Mouse (Mus musculus) forebrain, embryonic 11.5 days (tissue): Measurements from ENCODE around the gene Trio. TPM values are rescaled to one million over a fixed set of nuclear protein-coding genes. Genes with fewer than 3 reads are reported as not detected.

ENCODE experiments used
- ATAC-seq: fragments of 200-750 bp; cut with Nextera tagmentation; replicated peaks from 2 replicates; pipeline ENCODE4 v1.8.0; 2017; ENCODE audit warnings: moderate TSS enrichment; ENCODE audit not compliant: low FRiP score
- DNase-seq: peaks from one replicate; pipeline ENCODE4 v3.0.0-alpha.2; 2017; ENCODE audit warnings: low spot score
- H3K27ac ChIP-seq: fragments of 300-500 bp; sonication (generic); 2 replicates; pipeline ENCODE4 v1.5.1; 2014; ENCODE audit warnings: low read depth, low read length
- H3K27me3 ChIP-seq: fragments of 300-500 bp; sonication (generic); 2 replicates; pipeline ENCODE4 v1.6.1; 2014; ENCODE audit warnings: mild to moderate bottlenecking, low read length, mixed read lengths; ENCODE audit not compliant: control insufficient read depth, insufficient read depth
- H3K36me3 ChIP-seq: fragments of 300-500 bp; sonication (generic); 2 replicates; pipeline ENCODE4 v1.6.1; 2014; ENCODE audit warnings: mild to moderate bottlenecking, low read length, moderate library complexity, mixed read lengths; ENCODE audit not compliant: control insufficient read depth, insufficient read depth
- H3K4me1 ChIP-seq: fragments of 300-500 bp; sonication (generic); replicated peaks from 2 replicates; pipeline ENCODE4 v1.6.1; 2014; ENCODE audit warnings: low read length, mixed read lengths; ENCODE audit not compliant: control insufficient read depth, insufficient read depth
- H3K4me2 ChIP-seq: fragments of 300-500 bp; sonication (generic); 2 replicates; pipeline ENCODE4 v1.6.1; 2014; ENCODE audit warnings: low read depth, mild to moderate bottlenecking, low read length, moderate library complexity, mixed read lengths; ENCODE audit not compliant: severe bottlenecking
- H3K4me3 ChIP-seq: fragments of 300-500 bp; sonication (generic); 2 replicates; pipeline ENCODE4 v1.5.1; 2014; ENCODE audit warnings: low read depth, low read length
- H3K9ac ChIP-seq: fragments of 300-500 bp; sonication (generic); 2 replicates; pipeline ENCODE4 v1.6.1; 2014; ENCODE audit warnings: low read length
- H3K9me3 ChIP-seq: fragments of 300-500 bp; sonication (generic); 2 replicates; pipeline ENCODE4 v1.6.1; 2016; ENCODE audit warnings: low read length, mixed read lengths; ENCODE audit not compliant: control insufficient read depth
- WGBS: fragments of 180-500 bp; shearing (Covaris S2); extraction: QIAGEN DNeasy Blood & Tissue Kit; methylation state at CpG from one replicate; pipeline ENCODE4 v1.1.7; 2014; 5-methylcytosine and 5-hydroxymethylcytosine counted together
- polyA plus RNA-seq: library from polyadenylated mRNA; unstranded; fragments of >200 nt; fragmentation: Nextera tagmentation; extraction: Ambion mirVana; gene quantifications from 2 replicates; pipeline ENCODE4 v1.2.1, GENCODE M21; 2014

Gene Trio
- polyA plus RNA-seq, 1 experiment from 2014 or later, result 41.8 TPM

DNA sequence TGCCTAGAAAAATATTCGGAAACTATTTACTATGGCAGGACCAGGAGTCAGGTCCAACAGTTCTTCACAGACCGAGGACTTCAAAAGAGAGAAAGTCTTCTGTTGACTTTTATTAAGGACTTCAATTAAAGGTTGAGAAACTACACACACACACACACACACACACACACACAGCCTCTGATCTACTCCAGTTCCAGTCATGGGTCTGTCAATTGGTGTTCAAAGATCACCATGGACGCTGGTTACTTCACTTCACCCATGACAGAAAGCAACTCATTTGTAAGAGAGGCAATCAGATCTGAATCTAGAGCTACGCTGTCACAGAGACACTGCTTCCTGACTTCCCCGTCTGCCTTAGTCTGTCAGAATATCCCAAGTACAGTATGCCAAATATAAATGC is 33.1 kb downstream of the Trio start:
- no peak for DNase-seq
- H3K4me1 ChIP-seq, result peaks cover 18% of the 10 kb centered on the region
- H3K36me3 ChIP-seq, result no peaks in the 10 kb centered on the region
- H3K4me3 ChIP-seq, result no peak overlapping the region
- H3K9ac ChIP-seq, result no peak overlapping the region
- no peak overlapping the region for H3K4me2 ChIP-seq
- H3K9me3 ChIP-seq, result no peaks in the 10 kb centered on the region
- no peak for ATAC-seq
- H3K27me3 ChIP-seq, result no peaks in the 10 kb centered on the region
- WGBS, result 78% methylated on average over 5 of the region's 5 CpGs
- H3K27ac ChIP-seq, result no peak overlapping the region

DNA sequence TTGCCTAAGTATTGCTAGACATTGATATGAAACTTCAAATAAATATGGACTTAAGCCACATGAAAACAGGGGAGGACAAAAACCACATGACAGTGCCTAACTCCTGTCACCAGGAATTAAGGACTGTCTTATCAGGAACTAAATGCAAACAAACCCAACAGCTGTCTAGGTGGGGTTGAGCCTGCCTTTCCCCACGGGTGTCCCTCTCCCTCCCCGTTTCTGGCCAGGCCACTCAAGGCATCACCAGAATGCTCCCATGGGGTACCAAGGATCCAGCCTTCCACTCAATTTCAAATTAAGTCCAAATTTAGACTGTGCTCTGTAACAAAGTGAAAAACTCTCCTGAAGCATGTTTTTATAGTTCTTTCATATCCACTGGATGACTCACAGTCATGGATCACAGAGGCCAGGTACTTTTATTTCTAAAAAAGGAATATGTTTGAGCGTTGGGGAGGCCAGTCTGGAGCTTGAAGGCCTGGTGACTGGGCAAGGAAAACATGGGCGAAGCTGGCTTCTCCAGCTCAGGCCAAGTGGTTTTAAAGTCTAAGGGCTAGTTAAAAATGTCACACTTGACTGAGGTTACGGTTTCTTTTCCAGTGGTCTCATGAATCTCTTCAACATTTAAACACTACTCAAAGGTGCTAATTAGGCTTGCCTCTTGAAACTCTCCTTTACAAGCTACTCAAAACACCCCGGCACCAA is 33.6 kb downstream of the Trio start:
- H3K27ac ChIP-seq, result no peak overlapping the region
- H3K4me1 ChIP-seq, result peaks cover 13% of the 10 kb centered on the region
- no peaks in the 10 kb centered on the region for H3K27me3 ChIP-seq
- H3K4me2 ChIP-seq, result no peak overlapping the region
- DNase-seq (no peak), ATAC-seq (no peak)
- WGBS, result 76% methylated on average over 6 of the region's 6 CpGs
- no peak overlapping the region for H3K9ac ChIP-seq
- H3K9me3 ChIP-seq, result no peaks in the 10 kb centered on the region
- H3K36me3 ChIP-seq, result no peaks in the 10 kb centered on the region
- H3K4me3 ChIP-seq, result no peak overlapping the region

DNA sequence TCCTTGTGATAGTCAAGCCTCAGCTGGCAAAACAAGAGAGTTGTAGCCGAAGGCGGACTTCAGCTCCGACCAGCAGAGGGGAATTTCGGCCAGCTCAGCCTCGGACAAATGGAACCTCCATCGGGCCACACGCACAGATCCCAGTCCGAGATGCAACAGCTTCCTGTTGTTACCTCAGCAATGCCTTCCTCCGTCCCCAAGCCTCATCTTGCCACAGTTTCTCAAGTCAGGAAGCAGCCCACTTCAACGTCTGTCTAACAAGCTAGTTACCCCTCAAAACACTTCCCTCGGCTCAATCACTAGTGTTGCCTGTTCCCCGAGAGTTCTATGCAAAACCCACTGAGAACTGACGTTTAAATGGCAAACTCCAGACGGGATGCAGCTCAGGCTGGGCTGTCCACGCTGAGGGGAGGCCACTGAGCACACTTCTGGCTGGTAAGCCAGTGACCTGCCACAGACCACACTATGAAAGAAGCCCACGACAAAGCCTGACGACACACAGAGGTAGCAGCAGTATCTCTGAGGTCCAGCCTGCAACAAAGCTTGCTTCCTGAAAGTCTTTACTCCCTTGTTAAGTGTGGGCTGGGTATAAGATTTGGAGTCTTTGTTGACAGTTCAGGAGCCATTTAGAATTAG is 34.5 kb downstream of the Trio start:
- H3K4me3 ChIP-seq, result no peak overlapping the region
- H3K4me2 ChIP-seq, result no peak overlapping the region
- WGBS, result 85% methylated on average over 17 of the region's 17 CpGs
- H3K9ac ChIP-seq, result no peak overlapping the region
- ATAC-seq (no peak), DNase-seq (no peak)
- no peaks in the 10 kb centered on the region for H3K9me3 ChIP-seq
- no peaks in the 10 kb centered on the region for H3K36me3 ChIP-seq
- H3K4me1 ChIP-seq, result peaks cover 13% of the 10 kb centered on the region
- no peaks in the 10 kb centered on the region for H3K27me3 ChIP-seq
- no peak overlapping the region for H3K27ac ChIP-seq

DNA sequence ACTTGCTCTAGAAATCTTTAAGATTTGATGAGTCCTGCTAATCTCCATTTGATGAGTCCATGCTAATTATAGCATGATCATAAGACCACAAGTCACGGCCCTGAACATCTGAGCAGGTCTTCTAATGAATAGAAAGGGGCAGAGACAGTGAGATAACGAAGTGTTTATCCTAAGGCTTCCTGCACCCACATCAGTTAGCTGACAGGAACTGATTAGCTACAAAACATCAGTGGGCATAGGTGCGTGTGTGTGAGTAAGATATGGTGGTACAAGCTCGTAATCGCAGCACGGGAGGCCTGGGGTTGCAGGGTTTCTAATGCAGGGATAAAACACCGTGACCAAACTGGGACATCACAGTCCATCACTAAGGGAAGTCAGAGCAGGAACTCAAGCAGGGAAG is 37.7 kb downstream of the Trio start:
- DNase-seq (no peak), ATAC-seq (no peak)
- H3K27me3 ChIP-seq, result no peaks in the 10 kb centered on the region
- H3K9ac ChIP-seq, result no peak overlapping the region
- no peak overlapping the region for H3K27ac ChIP-seq
- no peaks in the 10 kb centered on the region for H3K9me3 ChIP-seq
- H3K4me3 ChIP-seq, result no peak overlapping the region
- WGBS, result 57% methylated on average over 7 of the region's 7 CpGs
- no peaks in the 10 kb centered on the region for H3K36me3 ChIP-seq
- H3K4me2 ChIP-seq, result no peak overlapping the region
- H3K4me1 ChIP-seq, result no peaks in the 10 kb centered on the region

DNA sequence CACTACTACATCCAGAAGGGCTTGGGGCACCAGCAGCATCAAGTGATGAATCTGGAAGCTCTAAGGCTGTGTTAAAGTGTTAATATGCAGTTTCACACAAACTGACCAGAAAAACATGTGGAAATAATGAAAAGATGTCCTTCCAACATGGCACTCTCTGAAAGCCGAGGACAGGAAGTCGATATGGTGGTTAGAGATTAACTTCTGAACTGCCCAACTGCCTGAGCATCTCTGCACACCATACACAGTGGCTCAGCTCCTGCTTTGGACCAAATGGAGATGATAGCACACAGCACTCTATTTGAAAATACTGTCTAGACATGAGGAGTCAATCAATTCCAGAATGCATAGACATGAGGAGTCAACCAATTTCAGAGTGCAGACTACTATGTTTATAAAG is 40.8 kb downstream of the Trio start:
- H3K4me1 ChIP-seq, result 0 out of 2 replicates have a peak, but pooled peaks cover 2% of the 10 kb centered on the region
- ATAC-seq, result no peak
- WGBS, result 78% methylated on average over 2 of the region's 2 CpGs

DNA sequence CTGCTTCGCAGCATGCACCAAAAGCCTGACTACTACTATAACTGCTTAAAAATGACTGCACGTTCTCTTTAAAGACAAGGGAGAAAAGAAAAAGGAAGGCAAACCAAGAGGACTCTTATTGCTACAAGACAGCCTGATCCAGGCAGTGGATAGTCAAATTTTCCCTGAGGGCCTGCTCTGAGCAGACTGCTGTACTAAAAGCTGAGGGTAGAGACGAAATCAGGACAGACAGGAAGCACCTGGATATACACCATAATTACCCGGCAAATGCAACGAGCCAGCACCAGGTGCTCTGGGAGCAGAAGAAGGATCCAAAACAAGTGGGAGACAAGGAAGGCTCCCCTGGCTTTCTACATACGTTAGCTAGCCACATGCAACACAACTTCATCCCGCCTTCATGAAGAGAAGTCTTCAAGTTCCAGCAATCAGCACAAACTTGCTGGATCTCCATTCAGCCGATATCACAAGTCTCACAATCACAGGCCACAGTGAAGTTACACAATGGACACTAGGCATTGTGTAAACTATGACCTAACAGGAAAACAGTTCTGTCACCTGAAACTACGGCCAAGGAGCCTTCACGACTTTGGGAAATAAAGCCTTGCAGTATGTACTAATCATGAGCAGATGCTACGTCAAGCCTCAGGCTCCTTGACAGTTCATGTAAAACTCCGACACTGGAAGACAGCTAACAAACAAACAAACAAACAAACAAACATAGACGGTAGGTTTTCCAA is 43.7 kb downstream of the Trio start:
- Histone ChIP-seq H3K27me3 (no peaks in the 10 kb centered on the region), H3K4me3 (no peak overlapping the region), H3K27ac (no peak overlapping the region), H3K9me3 (no peaks in the 10 kb centered on the region), H3K4me2 (no peak overlapping the region), H3K36me3 (no peaks in the 10 kb centered on the region), H3K9ac (no peak overlapping the region), H3K4me1 (0 out of 2 replicates have a peak, but pooled peaks cover 2% of the 10 kb centered on the region)
- no peak for DNase-seq
- ATAC-seq, result no peak
- 79% methylated on average over 13 of the region's 13 CpGs for WGBS

More for the DNA sequence above, 40.8 kb downstream of the Trio start:
- Histone ChIP-seq H3K27ac (no peak overlapping the region), H3K9ac (no peak overlapping the region), H3K4me2 (no peak overlapping the region), H3K27me3 (no peaks in the 10 kb centered on the region), H3K36me3 (no peaks in the 10 kb centered on the region), H3K4me3 (no peak overlapping the region), H3K9me3 (no peaks in the 10 kb centered on the region)
- DNase-seq, result no peak

DNA sequence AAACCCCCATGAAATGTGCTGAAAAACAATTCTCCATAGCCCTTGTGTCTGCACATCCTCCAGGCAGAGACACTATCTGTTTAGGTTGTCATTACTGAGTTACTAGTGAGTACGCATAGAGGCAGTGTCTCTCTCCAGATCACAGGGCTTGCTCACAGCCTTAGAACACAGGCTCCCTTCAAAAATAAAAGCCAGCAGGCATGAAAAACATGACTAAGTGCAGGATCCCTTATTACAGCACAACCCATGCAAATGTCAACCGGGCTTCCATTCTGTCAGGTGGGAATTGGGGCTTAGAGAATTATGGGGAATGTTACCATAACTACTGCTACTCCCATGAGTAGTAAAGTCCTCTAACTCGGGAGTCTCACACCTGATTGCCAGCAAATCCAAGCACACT is 44.4 kb downstream of the Trio start:
- WGBS, result 74% methylated on average over 3 of the region's 3 CpGs
- ATAC-seq (no peak), DNase-seq (no peak)
- Histone ChIP-seq H3K27ac (no peak overlapping the region), H3K9me3 (no peaks in the 10 kb centered on the region), H3K4me2 (no peak overlapping the region), H3K4me3 (no peak overlapping the region), H3K27me3 (no peaks in the 10 kb centered on the region), H3K4me1 (0 out of 2 replicates have a peak, but pooled peaks cover 2% of the 10 kb centered on the region), H3K9ac (no peak overlapping the region), H3K36me3 (no peaks in the 10 kb centered on the region)

DNA sequence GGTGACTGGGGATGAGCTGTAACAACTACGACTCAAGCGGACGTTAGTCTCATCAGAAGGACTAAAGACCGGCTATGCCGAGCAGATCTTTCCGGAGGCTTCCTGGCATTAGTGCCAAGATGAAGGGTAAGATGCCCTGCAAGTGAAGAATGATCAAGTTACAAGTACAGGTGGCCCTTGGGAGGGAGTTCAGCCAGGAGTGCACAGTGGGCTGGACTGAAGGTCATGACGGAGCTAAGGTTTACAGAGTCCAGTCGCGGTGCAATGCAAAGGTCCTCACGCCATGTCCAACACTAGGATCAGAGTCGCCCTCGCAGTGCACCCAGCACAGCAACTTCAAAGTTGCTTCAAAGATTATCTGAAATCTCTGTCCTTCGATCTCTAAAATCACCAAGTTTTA is 45.2 kb downstream of the Trio start:
- Histone ChIP-seq H3K27ac (no peak overlapping the region), H3K4me1 (0 out of 2 replicates have a peak, but pooled peaks cover 2% of the 10 kb centered on the region), H3K4me2 (no peak overlapping the region), H3K27me3 (no peaks in the 10 kb centered on the region), H3K9ac (no peak overlapping the region), H3K36me3 (no peaks in the 10 kb centered on the region), H3K4me3 (no peak overlapping the region), H3K9me3 (no peaks in the 10 kb centered on the region)
- WGBS, result 89% methylated on average over 13 of the region's 13 CpGs
- DNase-seq, result no peak
- ATAC-seq, result no peak
